Mouse (Mus musculus): ENCODE measurements around the gene Hoxd4. TPM values are rescaled to one million over a fixed set of nuclear protein-coding genes. Genes with fewer than 3 reads are reported as not detected.

Hoxd4 gene
- total RNA-seq, 2 experiments from 2014 or later: 21.5 to 29.5 TPM

DNA sequence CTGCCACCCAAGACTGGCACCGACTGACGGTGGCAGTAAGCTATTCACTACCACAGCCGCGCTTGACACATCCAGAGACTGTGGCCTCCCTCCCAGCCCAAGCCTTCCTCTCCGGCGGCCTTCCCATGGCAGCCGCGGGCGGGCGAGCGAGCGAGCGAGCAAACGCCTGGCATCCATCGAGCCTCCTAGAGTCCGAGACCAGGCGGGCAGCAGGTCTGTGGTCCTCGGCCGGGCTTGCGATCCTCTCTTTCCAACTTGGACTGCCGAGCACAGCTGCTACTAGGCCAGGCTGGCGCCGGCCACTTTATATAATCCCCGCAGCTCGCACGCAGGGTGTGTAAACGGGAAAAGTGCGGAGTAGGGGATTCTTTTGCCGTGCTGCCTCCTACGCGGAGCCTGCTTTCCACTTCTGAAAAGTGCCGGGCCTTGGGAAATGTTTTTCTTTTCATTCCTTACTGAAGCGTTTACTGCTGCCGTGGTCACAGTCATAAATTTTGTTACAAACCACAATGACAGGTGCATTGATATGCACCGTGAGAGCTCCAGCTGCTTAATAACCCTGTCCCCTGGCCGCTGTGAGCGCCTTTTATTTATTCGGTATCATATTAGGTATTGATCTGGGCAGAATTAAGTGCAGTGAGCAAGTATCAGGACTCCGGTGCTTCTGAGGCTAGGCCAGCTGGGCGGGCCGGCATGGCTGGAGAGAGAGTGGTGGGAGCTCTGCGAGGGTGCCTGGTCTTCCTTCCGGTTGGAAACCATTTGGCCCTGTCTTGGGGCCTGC lies 28.8 kb downstream of the Hoxd4 start:
- no peak for DNase-seq (ENCODE audit: low spot score in 2 of 2)

DNA sequence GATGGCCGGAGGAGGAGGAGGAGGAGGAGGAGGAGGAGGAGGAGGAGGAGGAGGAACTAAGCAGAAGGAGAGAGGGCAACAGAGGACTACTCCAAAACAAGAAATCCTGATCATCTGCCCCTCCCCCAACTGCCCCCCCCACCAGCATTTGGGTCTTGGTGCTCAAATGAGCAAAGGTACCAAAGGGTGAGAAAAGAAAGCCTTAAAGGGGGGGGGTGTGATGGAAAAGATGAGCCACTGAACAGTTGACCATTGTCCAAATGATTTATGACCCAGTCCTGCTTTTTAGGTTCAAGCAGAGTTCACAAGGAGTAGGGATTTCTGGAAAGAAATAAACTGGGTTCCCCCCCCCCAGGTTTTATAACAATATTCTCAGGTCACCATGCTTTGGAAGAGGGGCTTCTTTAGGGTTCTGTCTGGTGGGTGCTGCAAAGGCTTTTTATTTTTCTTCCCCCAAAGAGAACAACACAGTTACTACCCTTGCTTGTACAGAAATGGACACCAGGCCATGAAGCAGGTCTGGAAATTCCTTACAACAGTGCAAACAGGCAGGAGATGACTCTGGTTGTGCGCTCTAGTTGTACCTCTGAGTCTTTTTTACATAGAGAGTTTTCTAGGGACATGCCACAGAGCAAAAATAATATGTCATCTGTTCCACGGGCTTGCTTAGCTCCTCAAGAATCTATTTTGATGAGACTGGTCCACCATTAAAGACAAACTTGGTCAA lies 29.7 kb downstream of the Hoxd4 start:
- no peak for DNase-seq (ENCODE audit: low spot score in 2 of 2)

DNA sequence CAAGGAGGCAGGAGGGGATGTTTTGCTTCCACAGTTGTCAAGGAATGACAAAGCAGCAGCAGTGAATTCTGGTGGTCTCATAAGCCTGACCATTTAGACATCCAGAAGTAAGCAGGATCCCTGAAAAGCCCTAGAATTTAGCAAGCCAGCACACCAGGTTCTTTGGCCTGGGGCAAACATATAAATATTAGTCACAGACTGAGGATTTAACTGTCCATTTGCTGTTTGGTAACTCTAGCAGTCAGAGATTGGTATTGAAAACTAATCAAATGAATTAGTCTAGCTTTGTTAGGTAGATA lies 30.2 kb downstream of the Hoxd4 start:
- no peak for DNase-seq (ENCODE audit: low spot score in 2 of 2)

DNA sequence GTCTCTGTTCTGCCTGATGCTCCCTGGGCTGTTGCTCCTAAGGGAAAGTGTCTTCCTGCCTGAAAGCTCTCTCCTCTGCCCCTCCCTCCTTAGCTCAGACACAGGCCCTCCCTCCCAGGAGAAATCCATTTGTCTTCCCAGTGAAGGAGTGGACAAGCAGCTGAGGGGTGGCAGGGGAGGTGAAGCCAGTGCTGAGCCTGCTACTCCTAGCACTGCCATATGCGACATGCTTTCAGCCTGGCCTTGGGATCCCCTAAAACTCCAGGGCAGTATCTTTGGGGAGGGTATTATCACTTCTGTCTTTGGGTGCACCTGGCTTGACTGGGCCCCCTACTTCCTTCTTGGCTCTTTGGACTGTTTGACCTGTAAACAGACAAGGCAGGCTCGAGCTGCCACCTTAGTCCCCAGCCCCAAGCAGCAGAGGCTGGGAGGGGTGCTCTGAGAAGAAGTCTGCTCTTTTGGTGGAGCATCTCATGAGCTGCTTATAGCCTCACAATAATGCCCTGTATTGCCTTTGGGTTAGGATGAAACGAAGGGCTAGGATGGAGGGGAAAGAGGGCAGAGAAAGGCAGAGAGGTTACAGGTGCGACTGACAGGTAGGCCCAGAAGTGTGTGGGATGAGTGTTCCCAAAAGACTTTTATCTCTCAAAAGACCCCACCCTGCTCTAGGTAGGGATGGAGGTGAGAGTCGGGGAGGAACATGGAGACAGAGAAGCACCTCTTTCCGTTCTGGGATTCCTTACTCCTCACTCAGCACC lies 34.0 kb downstream of the Hoxd4 start:
- DNase-seq (ENCODE audit: low spot score in 2 of 2): no peak

DNA sequence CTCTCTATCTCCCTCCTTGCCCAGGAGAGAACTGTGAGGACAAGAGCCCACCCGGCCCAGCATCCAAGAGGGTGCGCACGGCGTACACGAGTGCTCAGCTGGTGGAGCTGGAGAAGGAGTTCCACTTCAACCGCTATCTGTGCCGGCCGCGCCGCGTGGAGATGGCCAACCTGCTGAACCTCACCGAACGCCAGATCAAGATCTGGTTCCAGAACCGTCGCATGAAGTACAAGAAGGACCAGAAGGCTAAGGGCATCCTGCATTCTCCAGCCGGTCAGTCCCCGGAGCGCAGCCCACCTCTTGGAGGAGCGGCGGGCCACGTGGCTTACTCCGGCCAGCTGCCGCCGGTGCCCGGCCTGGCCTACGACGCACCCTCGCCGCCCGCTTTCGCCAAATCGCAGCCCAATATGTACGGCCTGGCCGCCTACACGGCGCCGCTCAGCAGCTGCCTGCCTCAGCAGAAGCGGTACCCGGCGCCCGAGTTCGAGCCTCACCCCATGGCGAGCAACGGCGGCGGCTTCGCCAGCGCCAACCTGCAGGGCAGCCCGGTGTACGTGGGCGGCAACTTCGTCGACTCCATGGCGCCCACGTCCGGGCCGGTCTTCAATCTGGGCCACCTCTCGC lies 34.7 kb downstream of the Hoxd4 start:
- DNase-seq (ENCODE audit: low spot score in 2 of 2): no peak

DNA sequence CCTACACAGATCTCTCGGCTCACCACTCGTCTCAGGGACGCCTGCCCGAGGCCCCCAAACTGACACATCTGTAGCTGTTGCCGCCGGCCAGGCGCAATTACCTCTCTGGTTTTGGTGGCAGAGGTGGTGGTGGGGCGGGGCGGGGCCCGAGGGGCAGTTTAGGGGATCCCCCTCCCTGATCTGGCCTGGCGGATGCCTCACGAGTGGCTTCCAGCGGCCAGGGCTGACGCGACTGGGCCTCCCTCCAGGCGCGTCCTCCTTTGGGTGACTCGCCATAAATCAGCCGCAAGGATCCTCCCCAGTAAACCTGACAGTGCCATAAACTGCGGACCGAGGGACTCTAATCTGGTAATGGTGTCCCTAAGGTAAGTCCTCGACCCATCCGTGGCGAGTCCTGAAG lies 35.3 kb downstream of the Hoxd4 start:
- no peak for DNase-seq (ENCODE audit: low spot score in 2 of 2)

DNA sequence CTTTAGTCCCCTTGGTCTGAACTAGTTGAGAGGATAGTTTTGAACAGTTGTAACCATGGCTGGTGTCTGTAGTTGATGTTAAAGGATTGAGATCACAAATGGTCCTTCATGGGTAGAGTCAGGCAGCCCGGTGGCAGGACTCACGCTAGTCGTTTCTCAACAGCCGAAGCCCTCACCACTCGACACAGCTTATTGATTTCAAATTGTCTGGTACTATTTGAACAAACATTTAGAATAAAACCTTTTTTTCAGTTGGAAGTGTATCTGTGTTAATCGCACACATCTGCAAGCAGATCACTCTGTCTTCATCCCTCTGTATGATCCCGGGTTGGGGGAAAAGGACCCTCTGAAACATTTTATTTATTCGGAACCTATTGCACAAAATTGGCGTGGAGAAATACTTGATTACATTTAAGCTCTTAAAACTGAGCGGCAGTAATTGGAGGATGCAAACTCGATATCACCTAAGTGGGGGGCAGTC lies 36.0 kb downstream of the Hoxd4 start:
- no peak for DNase-seq (ENCODE audit: low spot score in 2 of 2)

DNA sequence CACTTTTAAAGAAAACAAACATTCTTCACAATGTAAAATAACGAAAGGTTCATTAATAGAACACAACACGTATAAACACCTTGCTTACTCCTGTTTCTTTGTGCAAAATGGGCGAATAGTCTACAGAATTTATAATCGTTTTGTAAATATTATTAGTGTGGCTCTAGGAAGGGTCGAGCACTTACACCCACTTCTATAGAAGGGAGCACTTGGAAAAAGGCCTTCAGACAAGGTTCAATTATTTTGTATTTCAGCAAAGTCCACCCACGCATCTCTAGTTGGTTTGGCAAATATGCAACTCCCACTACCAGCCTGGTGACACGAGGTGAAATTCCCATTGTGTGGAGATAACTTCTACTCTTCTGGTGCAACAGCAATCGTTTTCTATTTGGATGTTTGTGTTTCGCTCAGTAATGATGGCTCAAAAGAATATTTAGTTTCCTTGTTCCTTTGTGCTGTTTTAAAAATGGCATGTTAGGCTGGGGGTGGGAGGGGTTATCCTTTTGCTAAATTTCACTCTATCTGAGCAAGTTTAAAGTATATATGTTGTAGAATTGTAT lies 36.8 kb downstream of the Hoxd4 start:
- no peak for DNase-seq (ENCODE audit: low spot score in 2 of 2)

DNA sequence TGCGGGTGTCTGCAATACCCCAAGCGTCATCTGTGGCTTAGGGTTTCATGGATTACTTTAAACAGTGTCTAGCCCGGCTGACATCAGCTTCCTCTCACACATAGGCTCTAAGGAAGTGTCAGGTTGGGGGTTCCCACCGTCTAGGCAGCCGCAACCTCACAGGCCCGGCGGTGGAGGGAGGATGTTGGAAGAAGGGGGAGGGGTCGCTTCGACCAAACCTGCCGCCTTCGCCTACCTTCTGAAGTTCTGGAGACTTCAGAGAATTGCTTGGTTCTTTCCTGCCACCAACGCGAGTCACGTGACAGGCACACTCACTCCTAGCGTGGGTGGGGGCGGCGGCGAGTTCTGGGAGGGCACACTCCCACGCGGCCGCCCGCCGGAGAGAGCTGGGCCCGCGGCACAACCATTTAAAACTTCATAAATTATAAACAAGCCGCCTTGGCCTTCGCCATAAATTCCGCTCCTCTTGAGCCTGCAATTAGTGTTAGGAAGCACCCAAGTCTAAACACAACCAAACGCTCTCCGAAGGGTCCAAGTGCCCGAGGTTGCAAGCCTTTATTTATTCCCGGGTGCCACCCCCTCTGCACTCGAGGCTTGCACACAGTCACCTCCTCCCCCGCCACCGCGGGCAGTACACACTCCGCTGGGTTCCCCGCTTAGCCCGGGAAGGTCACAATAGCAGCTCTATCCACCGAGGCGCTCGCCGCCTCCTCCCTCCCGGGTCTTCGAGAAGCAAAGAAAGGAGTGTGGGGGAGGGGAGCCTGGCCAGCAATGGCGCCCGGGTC lies 37.8 kb downstream of the Hoxd4 start:
- no peak for DNase-seq (ENCODE audit: low spot score in 2 of 2)

DNA sequence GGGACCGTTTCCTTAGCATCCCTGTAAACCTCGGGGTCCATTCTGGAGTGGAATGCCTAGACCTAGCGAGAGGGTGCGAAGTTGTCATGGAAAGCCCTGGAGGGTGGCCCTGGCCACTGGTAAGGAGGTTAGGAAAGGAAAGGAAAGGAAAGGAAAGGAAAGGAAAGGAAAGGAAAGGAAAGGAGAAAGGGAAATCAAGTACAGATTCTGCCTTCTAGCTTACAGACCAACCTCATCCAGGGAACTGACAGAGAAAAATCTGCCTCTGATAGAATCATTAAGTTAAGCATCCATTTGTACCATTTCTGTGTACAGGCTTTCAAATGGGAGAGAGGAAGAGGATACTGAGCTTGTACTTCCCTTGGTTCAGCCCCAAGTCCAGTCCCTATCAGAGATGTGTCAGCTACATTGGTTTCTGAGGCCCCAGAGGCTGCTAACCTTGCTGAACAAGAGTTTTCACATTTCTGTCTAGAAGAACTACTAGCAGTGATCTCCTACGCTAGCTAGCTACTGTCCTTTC lies 39.1 kb downstream of the Hoxd4 start:
- DNase-seq (ENCODE audit: low spot score in 2 of 2): no peak

DNA sequence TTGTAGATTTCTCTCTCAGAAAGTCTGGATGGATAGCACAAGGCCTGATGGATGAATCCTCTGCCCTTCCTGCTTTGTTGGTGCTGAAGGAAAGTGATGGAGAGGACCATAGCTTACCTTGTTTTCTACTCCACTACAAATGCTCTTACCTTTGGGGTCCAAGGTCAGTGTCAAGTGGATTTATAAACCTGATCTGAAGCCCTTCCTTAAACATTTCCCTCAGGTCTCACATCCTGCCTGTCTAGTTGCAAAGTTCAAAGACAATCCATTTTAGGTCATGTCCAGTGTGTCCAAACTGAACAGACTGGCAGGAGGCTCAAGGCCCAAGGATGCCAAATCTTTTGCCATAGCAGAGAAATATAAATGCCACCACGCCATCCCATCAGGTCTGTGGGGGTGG lies 40.1 kb downstream of the Hoxd4 start:
- DNase-seq (ENCODE audit: low spot score in 2 of 2): no peak

GRCm38 (mm10) chr2:74752431-74753174 lies 40.9 kb downstream of the Hoxd4 start:
- DNase-seq (ENCODE audit: low spot score in 2 of 2): no peak

DNA sequence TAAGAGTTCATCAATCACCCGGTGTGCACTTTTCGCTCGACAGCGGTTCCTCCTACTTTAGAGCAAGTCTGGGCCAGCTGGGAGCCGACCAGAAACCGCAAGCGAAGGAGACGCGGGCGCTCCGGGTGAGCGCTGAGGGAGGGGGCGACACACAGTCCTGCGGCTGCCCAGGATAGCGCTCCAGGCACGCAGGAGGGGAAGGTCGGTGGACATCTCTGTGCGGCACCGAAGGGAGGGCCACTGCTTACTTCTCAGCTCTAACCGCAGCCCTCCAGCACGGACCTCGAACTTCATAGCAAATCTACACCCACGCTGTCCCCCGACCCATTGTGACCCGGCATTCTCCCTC lies 41.4 kb downstream of the Hoxd4 start:
- DNase-seq (ENCODE audit: low spot score in 2 of 2): no peak

- no peak for DNase-seq (ENCODE audit: low spot score in 2 of 2)
These were observed 42.0 kb downstream of the Hoxd4 start for GRCm38 (mm10) chr2:74753711-74754110.

DNA sequence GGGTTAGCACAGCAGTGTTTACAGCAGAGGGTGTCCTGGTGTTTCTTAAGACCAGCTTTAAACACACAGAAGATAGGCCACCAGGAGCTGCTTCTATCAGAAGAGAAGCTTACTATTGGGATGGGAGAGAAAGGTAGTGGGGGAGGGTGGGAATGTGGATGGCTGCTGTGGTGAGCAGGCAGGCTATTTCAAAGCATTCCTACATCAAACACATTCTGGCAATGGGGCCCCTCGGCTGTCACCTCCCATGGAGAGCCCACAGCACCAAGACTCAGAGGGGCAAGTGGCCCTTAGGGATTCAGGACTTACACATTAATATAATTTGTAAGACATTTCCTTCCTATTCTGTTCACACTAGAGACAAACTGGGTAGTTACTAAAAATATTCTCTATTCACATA lies 48.4 kb downstream of the Hoxd4 start:
- no peak for DNase-seq (ENCODE audit: low spot score in 2 of 2)

DNA sequence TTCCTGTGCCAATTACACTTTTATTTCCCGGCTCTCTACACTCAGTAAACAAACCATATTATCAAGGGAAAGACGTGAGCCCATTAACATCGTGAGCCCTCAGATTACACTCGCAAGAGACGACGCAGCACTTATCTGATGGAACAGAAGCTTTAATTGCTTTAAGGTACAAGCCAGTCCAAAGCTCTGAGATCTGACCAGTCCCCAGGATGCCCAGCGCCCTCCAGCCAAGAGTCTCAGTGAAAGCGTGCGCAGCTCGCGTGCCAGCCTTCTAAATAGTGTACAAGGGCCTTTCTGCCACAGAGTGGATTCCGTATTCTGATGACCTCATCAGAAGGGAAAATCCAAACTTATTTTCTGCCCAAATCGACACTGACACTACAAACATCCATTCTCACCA lies 50.2 kb downstream of the Hoxd4 start:
- no peak for DNase-seq (ENCODE audit: low spot score in 2 of 2)

GRCm38 (mm10) chr2:74762522-74763244 lies 51.0 kb downstream of the Hoxd4 start, which contains the start of gene Hoxd1:
TSS of gene Hoxd1 (plus strand) at chr2:74762980.
- no peak for DNase-seq (ENCODE audit: low spot score in 2 of 2)

- no peak for DNase-seq (ENCODE audit: low spot score in 2 of 2)
These were observed 51.6 kb downstream of the Hoxd4 start for GRCm38 (mm10) chr2:74763245-74763735.

DNA sequence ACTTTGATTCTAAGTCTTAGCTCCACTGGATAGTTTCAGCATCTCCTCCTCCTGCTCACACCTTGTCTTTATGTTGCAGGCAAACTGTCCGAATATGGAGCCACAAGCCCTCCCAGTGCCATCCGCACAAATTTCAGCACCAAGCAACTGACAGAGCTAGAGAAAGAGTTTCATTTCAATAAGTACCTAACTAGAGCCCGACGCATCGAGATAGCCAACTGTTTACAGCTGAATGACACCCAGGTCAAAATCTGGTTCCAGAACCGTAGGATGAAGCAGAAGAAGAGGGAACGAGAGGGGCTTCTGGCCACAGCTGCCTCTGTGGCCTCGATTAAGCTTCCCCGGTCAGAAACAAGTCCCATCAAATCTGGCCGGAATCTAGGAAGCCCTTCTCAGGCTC lies 52.2 kb downstream of the Hoxd4 start:
- DNase-seq (ENCODE audit: low spot score in 2 of 2): no peak

Data from adrenal gland, postnatal 4 days (tissue).